Mouse (Mus musculus): ENCODE data around the gene Mtch1. TPM values are rescaled to one million over a fixed set of nuclear protein-coding genes. Genes with fewer than 3 reads are reported as not detected.

The Mtch1 gene
- total RNA-seq (2023): 100 to 1,000 TPM; 101 to 108 TPM

DNA sequence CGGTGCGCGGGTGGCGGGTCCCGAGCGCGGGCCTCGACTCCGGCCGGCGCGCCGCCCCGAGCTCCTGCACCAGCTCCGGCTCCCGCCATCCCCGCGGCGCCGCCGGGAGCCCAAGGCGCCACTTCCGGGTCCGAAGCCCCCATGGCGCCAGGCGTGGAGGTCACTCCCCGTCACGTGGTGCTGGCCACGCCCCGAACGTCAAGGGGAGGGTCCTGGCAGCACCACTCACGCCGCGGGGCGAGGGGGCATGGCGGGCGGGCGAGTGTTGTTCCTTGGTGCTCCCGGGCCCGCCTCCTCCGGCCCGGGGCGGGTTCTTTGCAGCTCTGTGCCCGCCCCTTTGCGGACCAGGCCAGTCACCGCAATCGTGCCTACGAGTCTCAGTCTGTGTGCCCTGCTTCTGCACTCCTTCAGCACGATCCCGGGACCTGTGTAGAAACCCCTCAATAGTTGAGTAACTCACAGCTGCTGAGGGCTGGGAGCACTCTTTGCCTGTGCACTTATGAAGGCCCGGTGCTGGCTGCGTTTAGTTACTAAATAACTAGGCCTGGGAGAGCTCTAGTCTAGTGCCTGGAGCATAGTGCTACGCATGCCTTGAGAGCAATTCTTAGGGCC lies at the start of gene Mtch1:
TSS of gene Mtch1 (minus strand) at position 290 of the 612 bp plus-strand sequence.

DNA sequence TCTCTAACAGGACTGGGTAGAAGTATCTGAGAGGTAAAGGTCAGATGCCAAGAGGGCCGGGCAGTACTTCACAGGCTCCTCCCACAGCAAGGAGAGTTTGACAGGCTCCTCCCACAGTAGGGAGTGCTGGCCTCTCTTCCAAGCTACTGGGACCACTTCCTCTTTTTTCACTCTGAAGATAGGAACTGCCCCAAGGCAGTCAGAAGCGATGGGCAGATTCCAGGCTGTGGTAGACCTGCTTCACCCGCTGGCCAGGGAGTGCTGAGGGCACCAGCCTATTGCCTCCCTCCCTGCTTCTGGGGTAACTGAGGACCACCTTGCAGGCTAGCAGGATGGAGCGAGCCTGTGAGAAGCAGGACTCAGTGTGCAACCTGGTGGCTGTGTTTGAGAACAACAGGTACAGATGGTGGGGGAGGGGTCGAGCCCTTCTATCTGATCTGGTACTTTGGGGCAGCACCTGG lies 13.1 kb upstream of the Mtch1 start, which contains the start of gene Fgd2:
TSS of gene Fgd2 (plus strand) at position 154 of the 461 bp plus-strand sequence.

DNA sequence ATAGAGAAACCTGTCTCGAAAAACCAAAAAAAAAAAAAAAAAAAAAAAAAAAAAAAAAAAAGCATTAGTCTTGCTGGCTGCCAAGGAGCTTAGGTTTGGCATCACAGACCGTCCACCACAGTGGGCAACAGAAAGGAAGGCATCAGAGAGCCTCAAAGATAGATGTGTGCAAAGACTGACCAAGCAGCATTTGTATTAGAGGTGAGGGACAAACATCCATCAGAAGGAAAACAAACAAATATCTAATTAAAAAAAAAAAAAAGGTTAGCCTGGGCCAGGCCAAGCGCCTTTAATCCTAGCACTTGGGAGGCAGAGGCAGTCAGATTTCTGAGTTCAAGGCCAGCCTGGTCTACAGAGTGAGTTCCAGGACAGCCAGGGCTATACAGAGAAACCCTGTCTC lies 30.4 kb downstream of the Mtch1 start, which contains the start of gene Pi16:
TSS of gene Pi16 (plus strand) at position 301 of the 400 bp plus-strand sequence.

Other genes starting within 250 kb of the Mtch1 start
- 1 to 10 TPM in 1 of 2 experiments, under 1 TPM in 1; 0.26 to 1.3 TPM for gene Rab44, start 233.8 kb downstream of the Mtch1 start, total RNA-seq (2023)
- 1 to 10 TPM; 1.2 to 3.2 TPM for gene Cpne5, start 109.8 kb downstream of the Mtch1 start, total RNA-seq (2023)
- 10 to 100 TPM; 26.9 to 27.0 TPM for gene Ppil1, start 83.7 kb downstream of the Mtch1 start, total RNA-seq (2023)
- gene BC004004, start 79.1 kb downstream of the Mtch1 start, total RNA-seq (2023): 100 to 1,000 TPM; 102 to 122 TPM
- 1 to 10 TPM in 1 of 2 experiments, under 1 TPM in 1; 0.77 to 1.7 TPM for gene Pi16, start 30.3 kb downstream of the Mtch1 start, total RNA-seq (2023)
- 100 to 1,000 TPM; 513 to 548 TPM for gene Fgd2, start 13.0 kb upstream of the Mtch1 start, total RNA-seq (2023)
- gene Pim1, start 142.8 kb upstream of the Mtch1 start, total RNA-seq (2023): 100 to 1,000 TPM; 157 to 170 TPM
- not detected for gene Gm17657, start 201.7 kb upstream of the Mtch1 start, total RNA-seq (2023)
- gene Tbc1d22b, start 201.9 kb upstream of the Mtch1 start, total RNA-seq (2023): 10 to 100 TPM; 23.1 to 23.8 TPM
- not detected for gene Tmem217, start 204.5 kb upstream of the Mtch1 start, total RNA-seq (2023)